Mouse (Mus musculus): Measurements from ENCODE around the gene Abca1. TPM values are rescaled to one million over a fixed set of nuclear protein-coding genes. Genes with fewer than 3 reads are reported as not detected.

The Abca1 gene
- polyA plus RNA-seq, 1 experiment from 2014 or later: 19.0 TPM

GRCm38 (mm10) chr4:53181479-53181878, 21.8 kb upstream of the Abca1 start:
- Histone ChIP-seq H3K27me3 (ENCODE audit: control insufficient read depth, insufficient read depth, low read depth, low read length) (no peaks in the 10 kb centered on the region), H3K9ac (ENCODE audit: low read depth, low read length) (no peak overlapping the region), H3K9me3 (replicated peaks; ENCODE audit: control insufficient read depth, low read length) (no peaks in the 10 kb centered on the region), H3K4me3 (ENCODE audit: low read depth, low read length) (no peak overlapping the region), H3K4me1 (ENCODE audit: control insufficient read depth, low read depth, low read length) (no peaks in the 10 kb centered on the region), H3K27ac (ENCODE audit: low read length) (no peak overlapping the region), H3K4me2 (ENCODE audit: low read depth, low read length) (no peak overlapping the region), H3K36me3 (ENCODE audit: control insufficient read depth, insufficient read depth) (no peaks in the 10 kb centered on the region)
- no peak for ATAC-seq (ENCODE audit: low read depth)
- 48% methylated on average over 6 of the region's 6 CpGs for WGBS (ENCODE audit: insufficient replicate concordance)

DNA sequence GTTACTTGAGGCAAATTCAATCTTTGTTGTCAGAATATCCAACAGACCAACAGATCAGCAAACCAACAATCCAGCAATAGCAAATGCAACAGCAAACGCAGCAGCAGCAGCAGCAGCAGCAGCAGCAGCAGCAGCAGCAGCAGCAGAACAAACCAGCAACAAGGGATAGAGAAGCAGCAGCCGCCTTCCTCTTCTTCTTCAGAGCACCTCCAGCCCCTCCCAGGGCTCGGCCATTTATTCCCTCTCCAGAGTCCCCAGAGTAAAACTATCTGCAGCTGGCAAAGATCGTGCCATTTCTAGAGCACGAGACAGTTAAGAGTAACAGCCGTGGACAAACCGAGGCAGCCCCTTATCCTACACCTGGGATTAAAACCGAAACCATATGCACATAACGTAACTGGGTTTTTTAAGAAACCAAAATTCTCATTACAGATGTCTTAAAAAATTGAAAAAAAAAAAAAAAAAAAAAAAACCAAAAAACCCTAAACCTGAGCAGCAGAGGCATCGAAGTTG, 19.7 kb upstream of the Abca1 start:
- Histone ChIP-seq H3K36me3 (ENCODE audit: control insufficient read depth, insufficient read depth) (no peaks in the 10 kb centered on the region), H3K4me3 (ENCODE audit: low read depth, low read length) (no peak overlapping the region), H3K27ac (ENCODE audit: low read length) (no peak overlapping the region), H3K4me2 (ENCODE audit: low read depth, low read length) (no peak overlapping the region), H3K27me3 (ENCODE audit: control insufficient read depth, insufficient read depth, low read depth, low read length) (no peaks in the 10 kb centered on the region), H3K4me1 (ENCODE audit: control insufficient read depth, low read depth, low read length) (no peaks in the 10 kb centered on the region), H3K9ac (ENCODE audit: low read depth, low read length) (no peak overlapping the region), H3K9me3 (replicated peaks; ENCODE audit: control insufficient read depth, low read length) (no peaks in the 10 kb centered on the region)
- WGBS (ENCODE audit: insufficient replicate concordance): 66% methylated on average over 10 of the region's 10 CpGs
- no peak for ATAC-seq (ENCODE audit: low read depth)

DNA sequence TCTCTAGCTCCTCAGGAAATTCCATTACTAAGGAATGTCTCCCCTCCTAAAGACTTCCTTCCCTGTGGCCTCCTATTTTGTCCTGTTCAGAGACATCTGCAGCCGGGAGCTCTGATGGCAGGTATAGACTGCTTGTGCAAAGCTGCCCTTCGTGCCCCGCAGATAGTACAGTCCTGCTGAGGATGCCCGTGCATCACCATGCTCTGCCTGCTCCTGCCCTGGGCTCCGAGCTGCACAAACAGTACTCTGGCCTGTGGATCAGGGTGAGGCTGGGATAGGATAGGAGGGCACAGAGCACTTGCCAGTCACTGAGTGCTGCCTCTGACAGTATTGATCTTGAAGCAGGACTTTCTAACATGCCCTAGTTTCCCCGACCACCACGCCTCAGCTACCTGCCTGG, 18.8 kb upstream of the Abca1 start:
- H3K36me3 ChIP-seq (ENCODE audit: control insufficient read depth, insufficient read depth): no peaks in the 10 kb centered on the region
- no peak overlapping the region for H3K9ac ChIP-seq (ENCODE audit: low read depth, low read length)
- H3K27ac ChIP-seq (ENCODE audit: low read length): no peak overlapping the region
- no peak for ATAC-seq (ENCODE audit: low read depth)
- H3K4me2 ChIP-seq (ENCODE audit: low read depth, low read length): no peak overlapping the region
- 66% methylated on average over 7 of the region's 7 CpGs for WGBS (ENCODE audit: insufficient replicate concordance)
- H3K4me3 ChIP-seq (ENCODE audit: low read depth, low read length): no peak overlapping the region
- no peaks in the 10 kb centered on the region for H3K4me1 ChIP-seq (ENCODE audit: control insufficient read depth, low read depth, low read length)
- H3K9me3 ChIP-seq (replicated peaks; ENCODE audit: control insufficient read depth, low read length): no peaks in the 10 kb centered on the region
- no peaks in the 10 kb centered on the region for H3K27me3 ChIP-seq (ENCODE audit: control insufficient read depth, insufficient read depth, low read depth, low read length)

- no peak for ATAC-seq (ENCODE audit: low read depth)
- 71% methylated on average over 8 of the region's 8 CpGs for WGBS (ENCODE audit: insufficient replicate concordance)
These were observed 18.0 kb upstream of the Abca1 start for GRCm38 (mm10) chr4:53177696-53178095.

GRCm38 (mm10) chr4:53174906-53175305, 15.2 kb upstream of the Abca1 start:
- H3K4me1 ChIP-seq (ENCODE audit: control insufficient read depth, low read depth, low read length): no peaks in the 10 kb centered on the region
- H3K27ac ChIP-seq (ENCODE audit: low read length): no peak overlapping the region
- H3K9me3 ChIP-seq (replicated peaks; ENCODE audit: control insufficient read depth, low read length): no peaks in the 10 kb centered on the region
- no peaks in the 10 kb centered on the region for H3K36me3 ChIP-seq (ENCODE audit: control insufficient read depth, insufficient read depth)
- no peak overlapping the region for H3K4me2 ChIP-seq (ENCODE audit: low read depth, low read length)
- no peaks in the 10 kb centered on the region for H3K27me3 ChIP-seq (ENCODE audit: control insufficient read depth, insufficient read depth, low read depth, low read length)
- 67% methylated on average over 7 of the region's 7 CpGs for WGBS (ENCODE audit: insufficient replicate concordance)
- ATAC-seq (ENCODE audit: low read depth): no peak
- H3K9ac ChIP-seq (ENCODE audit: low read depth, low read length): no peak overlapping the region
- no peak overlapping the region for H3K4me3 ChIP-seq (ENCODE audit: low read depth, low read length)

More at GRCm38 (mm10) chr4:53177696-53178095, 18.0 kb upstream of the Abca1 start:
- H3K36me3 ChIP-seq (ENCODE audit: control insufficient read depth, insufficient read depth): no peaks in the 10 kb centered on the region
- H3K27ac ChIP-seq (ENCODE audit: low read length): no peak overlapping the region
- H3K9ac ChIP-seq (ENCODE audit: low read depth, low read length): no peak overlapping the region
- no peak overlapping the region for H3K4me2 ChIP-seq (ENCODE audit: low read depth, low read length)
- no peaks in the 10 kb centered on the region for H3K27me3 ChIP-seq (ENCODE audit: control insufficient read depth, insufficient read depth, low read depth, low read length)
- no peaks in the 10 kb centered on the region for H3K4me1 ChIP-seq (ENCODE audit: control insufficient read depth, low read depth, low read length)
- H3K4me3 ChIP-seq (ENCODE audit: low read depth, low read length): no peak overlapping the region
- no peaks in the 10 kb centered on the region for H3K9me3 ChIP-seq (replicated peaks; ENCODE audit: control insufficient read depth, low read length)

GRCm38 (mm10) chr4:53170403-53170802, 10.7 kb upstream of the Abca1 start:
- ATAC-seq (ENCODE audit: low read depth): no peak
- Histone ChIP-seq H3K36me3 (ENCODE audit: control insufficient read depth, insufficient read depth) (no peaks in the 10 kb centered on the region), H3K4me2 (ENCODE audit: low read depth, low read length) (no peak overlapping the region), H3K4me3 (ENCODE audit: low read depth, low read length) (no peak overlapping the region), H3K9me3 (replicated peaks; ENCODE audit: control insufficient read depth, low read length) (no peaks in the 10 kb centered on the region), H3K27me3 (ENCODE audit: control insufficient read depth, insufficient read depth, low read depth, low read length) (no peaks in the 10 kb centered on the region), H3K4me1 (ENCODE audit: control insufficient read depth, low read depth, low read length) (no peaks in the 10 kb centered on the region), H3K27ac (ENCODE audit: low read length) (no peak overlapping the region), H3K9ac (ENCODE audit: low read depth, low read length) (no peak overlapping the region)
- WGBS (ENCODE audit: insufficient replicate concordance): 48% methylated on average over 2 of the region's 2 CpGs

DNA sequence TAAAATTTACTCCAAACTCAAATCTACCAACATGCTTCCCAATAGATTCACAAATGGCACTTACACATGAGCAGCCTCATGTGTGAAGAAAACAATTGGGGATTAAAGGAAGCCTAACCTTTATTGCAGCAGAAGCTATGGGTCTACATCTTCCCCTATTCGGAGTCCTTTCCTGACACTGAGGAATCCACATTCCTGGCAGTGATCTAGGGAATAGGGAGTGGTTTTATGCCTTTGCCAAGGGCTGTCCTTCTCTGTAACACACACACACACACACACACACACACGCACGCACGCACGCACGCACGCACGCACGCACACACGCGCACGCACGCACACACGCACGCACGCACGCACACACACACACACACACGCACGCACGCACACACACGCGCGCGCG, 5.5 kb upstream of the Abca1 start:
- Histone ChIP-seq H3K27me3 (ENCODE audit: control insufficient read depth, insufficient read depth, low read depth, low read length) (no peaks in the 10 kb centered on the region), H3K4me3 (ENCODE audit: low read depth, low read length) (no peak overlapping the region), H3K27ac (ENCODE audit: low read length) (no peak overlapping the region), H3K36me3 (ENCODE audit: control insufficient read depth, insufficient read depth) (no peaks in the 10 kb centered on the region), H3K9me3 (replicated peaks; ENCODE audit: control insufficient read depth, low read length) (no peaks in the 10 kb centered on the region), H3K9ac (ENCODE audit: low read depth, low read length) (no peak overlapping the region), H3K4me1 (ENCODE audit: control insufficient read depth, low read depth, low read length) (no peaks in the 10 kb centered on the region), H3K4me2 (ENCODE audit: low read depth, low read length) (no peak overlapping the region)
- WGBS (ENCODE audit: insufficient replicate concordance): 81% methylated on average over 17 of the region's 25 CpGs
- ATAC-seq (ENCODE audit: low read depth): no peak

DNA sequence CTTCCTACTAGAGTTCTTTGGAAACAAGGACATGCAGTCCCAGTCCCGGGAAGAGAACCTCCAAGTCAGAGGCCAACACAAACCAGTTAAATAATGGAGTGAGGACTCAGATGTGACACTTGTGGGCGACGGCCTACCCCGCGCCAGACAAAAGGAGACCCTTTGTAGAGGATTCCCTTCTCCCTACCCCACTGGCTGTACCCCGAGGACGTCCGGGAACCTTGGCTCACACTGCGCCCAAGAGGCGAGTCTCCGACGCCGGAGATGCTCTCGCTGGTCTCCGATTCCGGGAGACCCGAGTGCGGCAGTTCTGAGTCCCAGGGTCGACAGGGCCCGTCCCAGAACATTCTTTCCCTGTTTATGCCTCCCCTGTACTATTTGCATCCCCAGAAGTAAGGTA, 519 bp downstream of the Abca1 start:
- H3K9me3 ChIP-seq (replicated peaks; ENCODE audit: control insufficient read depth, low read length): no peaks in the 10 kb centered on the region
- WGBS (ENCODE audit: insufficient replicate concordance): 0% methylated on average over 20 of the region's 20 CpGs
- ATAC-seq (ENCODE audit: low read depth): 0 out of 2 replicates have a peak, but pooled peaks have one; percentile 6
- peak overlapping the region; percentile 68 for H3K4me3 ChIP-seq (ENCODE audit: low read depth, low read length)
- no peaks in the 10 kb centered on the region for H3K27me3 ChIP-seq (ENCODE audit: control insufficient read depth, insufficient read depth, low read depth, low read length)
- peak overlapping the region; percentile 60 for H3K9ac ChIP-seq (ENCODE audit: low read depth, low read length)
- H3K4me2 ChIP-seq (ENCODE audit: low read depth, low read length): peak overlapping the region; percentile 69
- no peaks in the 10 kb centered on the region for H3K36me3 ChIP-seq (ENCODE audit: control insufficient read depth, insufficient read depth)
- peak overlapping the region; percentile 32 for H3K27ac ChIP-seq (ENCODE audit: low read length)
- H3K4me1 ChIP-seq (ENCODE audit: control insufficient read depth, low read depth, low read length): peaks cover 5% of the 10 kb centered on the region

GRCm38 (mm10) chr4:53158634-53159033, 1.1 kb downstream of the Abca1 start:
- H3K36me3 ChIP-seq (ENCODE audit: control insufficient read depth, insufficient read depth): no peaks in the 10 kb centered on the region
- no peak overlapping the region; the same call in 1 of the 2 replicates for H3K27ac ChIP-seq (ENCODE audit: low read length)
- peaks cover 5% of the 10 kb centered on the region for H3K4me1 ChIP-seq (ENCODE audit: control insufficient read depth, low read depth, low read length)
- no peaks in the 10 kb centered on the region for H3K9me3 ChIP-seq (replicated peaks; ENCODE audit: control insufficient read depth, low read length)
- peak; percentile 75 for ATAC-seq (ENCODE audit: low read depth)
- H3K9ac ChIP-seq (ENCODE audit: low read depth, low read length): peak overlapping the region; percentile 60
- 1% methylated on average over 18 of the region's 18 CpGs for WGBS (ENCODE audit: insufficient replicate concordance)
- peak overlapping the region; percentile 69 for H3K4me2 ChIP-seq (ENCODE audit: low read depth, low read length)
- H3K27me3 ChIP-seq (ENCODE audit: control insufficient read depth, insufficient read depth, low read depth, low read length): no peaks in the 10 kb centered on the region
- H3K4me3 ChIP-seq (ENCODE audit: low read depth, low read length): peak overlapping the region; percentile 68
